Mouse (Mus musculus) cerebellum, adult 11 months (tissue): ENCODE measurements around the gene Ssbp2.

Source experiments
- DNase-seq: peaks from one replicate; pipeline ENCODE4 v3.0.0; 2022

Gene Ssbp2

DNA sequence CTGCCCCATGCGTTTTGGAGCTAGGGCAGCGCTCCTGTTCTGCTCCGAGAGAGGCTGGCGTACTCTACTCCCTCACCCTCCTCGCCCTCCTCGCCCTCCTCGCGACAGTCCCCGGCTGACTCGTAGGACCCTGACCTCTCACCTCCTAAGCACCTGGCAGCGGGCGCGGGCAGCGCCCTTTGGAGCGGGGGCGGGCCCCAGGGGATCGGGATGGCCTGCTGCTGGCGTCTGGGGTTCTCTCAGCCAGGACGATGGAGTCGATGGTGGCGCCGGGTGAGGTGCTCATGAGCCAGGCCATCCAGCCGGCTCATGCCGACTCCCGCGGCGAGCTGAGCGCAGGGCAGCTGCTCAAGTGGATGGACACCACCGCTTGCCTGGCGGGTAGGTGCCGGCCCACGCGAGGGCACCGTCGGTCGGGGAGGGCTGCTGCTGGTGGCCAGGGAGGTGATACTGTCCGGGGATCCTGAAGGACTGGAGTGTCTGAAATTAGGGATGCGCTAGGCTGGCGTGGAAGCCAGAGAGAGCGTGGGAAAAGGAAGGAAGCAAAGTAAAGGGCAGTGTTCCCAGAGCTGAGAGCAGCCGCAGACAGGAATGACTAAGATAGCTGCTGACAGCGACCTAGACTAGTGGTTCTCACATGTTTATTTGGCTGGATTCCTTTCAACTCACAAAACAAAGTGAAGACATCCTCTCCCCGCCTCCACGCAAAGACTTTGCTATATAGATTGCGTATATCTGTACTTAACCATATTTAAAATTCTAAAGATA, 281.4 kb downstream of the Ssbp2 start, which contains the start of gene Acot12:
Acot12 (plus strand) TSS at position 233 of the 768 bp plus-strand sequence.
- DNase-seq, result peak; percentile 36

DNA sequence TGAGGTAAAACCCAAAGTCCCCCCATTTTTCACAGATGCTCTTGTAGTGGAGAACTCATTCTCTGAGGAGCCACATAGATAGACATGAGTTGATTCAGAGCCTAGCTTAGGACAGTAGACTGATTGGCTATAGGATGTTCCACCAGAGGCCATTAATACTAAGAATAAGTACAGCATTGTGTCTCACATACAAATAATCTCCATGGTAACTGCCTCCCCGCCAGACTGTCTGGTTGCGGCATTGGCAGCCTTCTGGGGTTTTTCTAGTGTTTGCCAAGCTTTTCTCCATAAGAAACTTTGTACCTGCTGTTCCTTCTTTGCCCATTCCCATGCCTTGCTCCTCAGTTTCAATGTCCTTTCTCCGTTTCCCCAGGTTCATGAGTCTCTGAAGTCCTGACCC, 283.1 kb downstream of the Ssbp2 start:
- no peak for DNase-seq

DNA sequence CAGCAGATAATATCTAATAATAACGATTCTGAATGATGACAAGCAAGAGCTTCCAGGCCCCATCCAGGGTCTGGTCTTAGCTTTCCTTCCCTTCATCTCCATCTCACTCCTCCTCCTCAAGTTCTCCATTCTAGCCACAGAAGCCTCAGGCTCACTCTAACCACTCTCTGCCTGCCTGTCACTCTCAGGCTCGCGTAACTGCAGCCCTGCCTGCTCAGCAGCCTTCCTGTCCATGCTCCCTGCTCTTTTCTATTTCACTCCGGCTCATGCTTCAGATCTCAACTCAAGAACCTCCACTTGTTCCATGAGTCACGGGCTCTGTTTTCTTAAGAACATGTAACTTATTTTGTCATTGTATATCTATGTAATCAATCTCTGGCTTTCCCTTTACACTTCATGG, 286.4 kb downstream of the Ssbp2 start:
- no peak for DNase-seq

DNA sequence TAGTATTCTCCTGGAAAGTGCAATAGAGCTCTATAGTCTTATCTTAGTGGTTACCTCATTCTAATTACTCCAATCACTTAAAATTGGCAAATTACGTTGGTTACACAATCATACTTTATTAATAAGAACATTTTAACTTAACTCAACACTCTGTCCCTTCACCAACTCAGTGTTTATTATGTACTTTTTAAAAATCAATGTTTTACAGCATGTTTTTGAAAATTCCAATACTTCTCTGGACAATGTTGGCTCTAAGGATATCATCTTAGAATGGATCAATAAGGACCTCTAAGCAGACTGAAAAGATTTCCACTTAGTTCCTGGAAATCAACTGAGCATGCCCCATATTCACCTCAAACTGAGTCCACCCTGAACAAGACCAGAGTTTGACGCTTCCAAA, 288.3 kb downstream of the Ssbp2 start:
- DNase-seq, result no peak

DNA sequence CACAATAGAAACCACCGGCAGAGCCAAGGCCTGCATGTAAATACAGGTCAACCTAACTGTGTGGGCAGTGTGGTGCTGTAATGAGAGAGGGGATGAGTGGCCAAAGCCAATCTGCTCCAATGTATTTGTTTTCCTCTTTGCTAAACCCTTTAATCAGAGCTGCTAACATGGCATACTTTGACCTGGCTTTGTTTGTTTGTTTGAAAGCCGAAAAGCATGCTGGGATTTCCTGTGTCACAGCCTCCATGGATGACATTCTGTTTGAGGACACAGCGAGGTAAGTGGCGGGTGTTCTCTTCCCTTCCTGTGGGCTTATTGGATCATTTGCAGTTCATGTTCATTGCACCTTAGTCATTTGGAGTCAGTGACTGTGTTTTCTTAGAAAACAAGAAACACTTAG, 289.9 kb downstream of the Ssbp2 start:
- DNase-seq, result no peak
